Mouse (Mus musculus): ENCODE results near the gene Gsdme. TPM values are rescaled to one million over a fixed set of nuclear protein-coding genes. Genes with fewer than 3 reads are reported as not detected.

The Gsdme gene
- polyA plus RNA-seq, 1 experiment from 2014 or later = 32.4 TPM

DNA sequence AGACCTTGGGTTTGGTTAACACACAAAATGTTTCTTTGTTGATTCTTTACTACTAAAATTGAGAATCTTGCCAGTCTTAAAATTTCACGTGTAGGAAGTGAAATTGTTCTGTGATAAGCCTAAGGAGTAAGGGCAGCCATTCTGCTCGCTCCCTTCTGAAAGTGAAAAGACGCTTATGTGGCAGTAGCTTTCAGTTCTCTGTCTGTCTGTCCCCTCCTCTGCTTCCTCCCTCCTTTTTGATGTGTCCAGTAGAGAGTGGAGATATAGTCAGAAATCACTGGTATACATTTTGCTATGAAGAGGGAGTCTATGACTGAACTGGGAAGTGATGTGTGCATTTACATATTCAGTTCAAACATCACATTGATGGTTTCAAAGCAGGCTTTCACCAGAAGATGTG lies 70.8 kb downstream of the Gsdme start:
- WGBS (ENCODE audit: insufficient replicate concordance) = 73% methylated on average over 3 of the region's 3 CpGs
- no peak overlapping the region for H3K4me3 ChIP-seq (ENCODE audit: low read depth, low read length)
- H3K9ac ChIP-seq (ENCODE audit: low read depth, low read length) = no peak overlapping the region
- peaks cover 11% of the 10 kb centered on the region for H3K4me1 ChIP-seq (ENCODE audit: control insufficient read depth, insufficient read depth, low read length)
- no peak for ATAC-seq (replicated peaks; ENCODE audit: insufficient number of reproducible peaks, low FRiP score, low TSS enrichment)
- no peaks in the 10 kb centered on the region for H3K9me3 ChIP-seq (replicated peaks; ENCODE audit: control insufficient read depth, low read length)
- H3K27ac ChIP-seq (ENCODE audit: low read depth, low read length) = no peak overlapping the region
- H3K36me3 ChIP-seq (ENCODE audit: control insufficient read depth, insufficient read depth, low read length) = peaks cover 3% of the 10 kb centered on the region; the same call in 1 of the 2 replicates
- H3K27me3 ChIP-seq (ENCODE audit: control insufficient read depth, insufficient read depth, low read length) = no peaks in the 10 kb centered on the region
- no peak overlapping the region for H3K4me2 ChIP-seq

DNA sequence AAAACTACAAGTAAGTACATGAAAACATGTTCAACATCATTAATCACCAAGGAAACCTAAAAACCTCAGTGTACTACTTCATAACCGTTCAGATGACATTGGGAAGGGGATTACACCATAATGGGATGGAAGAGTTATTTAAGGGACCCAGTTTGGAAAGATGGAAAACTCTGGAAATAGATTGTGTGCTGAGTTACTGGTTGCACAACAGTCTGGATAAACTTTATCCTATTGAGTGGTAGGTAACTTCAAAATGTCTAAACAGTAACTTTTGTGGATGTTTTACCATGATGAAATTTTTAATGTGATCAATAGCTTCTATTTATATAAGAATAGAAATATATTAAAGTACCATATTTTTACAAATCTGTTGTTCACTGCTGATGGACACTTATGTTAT lies 71.5 kb downstream of the Gsdme start:
- Histone ChIP-seq H3K36me3 (ENCODE audit: control insufficient read depth, insufficient read depth, low read length) (0 out of 2 replicates have a peak, but pooled peaks cover 3% of the 10 kb centered on the region), H3K4me2 (no peak overlapping the region), H3K27ac (ENCODE audit: low read depth, low read length) (no peak overlapping the region), H3K4me3 (ENCODE audit: low read depth, low read length) (no peak overlapping the region), H3K9ac (ENCODE audit: low read depth, low read length) (no peak overlapping the region), H3K27me3 (ENCODE audit: control insufficient read depth, insufficient read depth, low read length) (no peaks in the 10 kb centered on the region), H3K9me3 (replicated peaks; ENCODE audit: control insufficient read depth, low read length) (no peaks in the 10 kb centered on the region), H3K4me1 (ENCODE audit: control insufficient read depth, insufficient read depth, low read length) (peaks cover 11% of the 10 kb centered on the region)
- 90% methylated on average over 1 of the region's 1 CpGs for WGBS (ENCODE audit: insufficient replicate concordance)
- ATAC-seq (replicated peaks; ENCODE audit: insufficient number of reproducible peaks, low FRiP score, low TSS enrichment) = no peak

DNA sequence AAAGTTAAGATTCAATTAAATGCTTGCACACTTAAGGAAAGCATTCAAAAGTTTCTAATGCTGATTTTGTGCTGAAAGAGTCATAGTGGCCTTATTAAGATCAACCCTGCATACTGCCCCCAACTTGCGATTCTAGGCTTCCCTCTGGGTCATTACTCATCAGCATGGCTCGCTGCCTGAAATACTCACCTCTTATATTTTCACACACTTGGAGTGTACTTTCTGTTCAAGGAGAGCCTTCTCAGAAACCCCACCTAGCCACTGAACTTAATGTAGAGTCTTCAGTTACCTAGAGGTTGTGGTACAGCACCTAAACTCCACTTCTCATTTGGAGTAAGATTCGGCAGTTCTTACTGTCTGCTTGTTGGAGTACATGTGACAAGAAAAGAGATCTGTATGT lies 72.1 kb downstream of the Gsdme start:
- Histone ChIP-seq H3K4me2 (no peak overlapping the region), H3K4me1 (ENCODE audit: control insufficient read depth, insufficient read depth, low read length) (peaks cover 11% of the 10 kb centered on the region), H3K9me3 (replicated peaks; ENCODE audit: control insufficient read depth, low read length) (no peaks in the 10 kb centered on the region), H3K27ac (ENCODE audit: low read depth, low read length) (no peak overlapping the region), H3K36me3 (ENCODE audit: control insufficient read depth, insufficient read depth, low read length) (0 out of 2 replicates have a peak, but pooled peaks cover 3% of the 10 kb centered on the region), H3K9ac (ENCODE audit: low read depth, low read length) (no peak overlapping the region), H3K27me3 (ENCODE audit: control insufficient read depth, insufficient read depth, low read length) (no peaks in the 10 kb centered on the region), H3K4me3 (ENCODE audit: low read depth, low read length) (no peak overlapping the region)
- ATAC-seq (replicated peaks; ENCODE audit: insufficient number of reproducible peaks, low FRiP score, low TSS enrichment) = no peak
- 91% methylated on average over 3 of the region's 3 CpGs for WGBS (ENCODE audit: insufficient replicate concordance)

DNA sequence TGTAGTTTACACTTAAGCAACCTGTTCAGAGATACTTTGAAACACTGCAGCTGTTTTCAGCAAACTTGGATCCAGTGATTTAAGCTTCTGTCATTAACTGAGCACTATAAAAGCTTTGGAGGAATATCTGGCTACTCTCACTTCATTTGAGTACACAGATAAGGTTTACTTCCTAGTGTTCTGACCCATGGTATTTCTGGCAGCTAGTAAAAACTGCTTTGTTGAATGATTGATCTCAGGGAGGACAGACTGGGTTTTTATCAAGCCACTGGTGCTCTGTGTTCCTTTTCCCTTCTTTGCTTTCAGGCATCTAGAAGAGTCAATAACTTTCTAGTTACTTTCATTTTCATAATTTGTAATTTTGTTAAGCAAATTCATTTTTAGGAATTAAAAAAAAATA lies 74.3 kb downstream of the Gsdme start:
- Histone ChIP-seq H3K4me2 (no peak overlapping the region), H3K27ac (ENCODE audit: low read depth, low read length) (0 out of 2 replicates have a peak overlapping the region, but pooled peaks have one; percentile 11), H3K9me3 (replicated peaks; ENCODE audit: control insufficient read depth, low read length) (no peaks in the 10 kb centered on the region), H3K9ac (ENCODE audit: low read depth, low read length) (no peak overlapping the region), H3K27me3 (ENCODE audit: control insufficient read depth, insufficient read depth, low read length) (no peaks in the 10 kb centered on the region), H3K4me1 (ENCODE audit: control insufficient read depth, insufficient read depth, low read length) (peaks cover 11% of the 10 kb centered on the region), H3K4me3 (ENCODE audit: low read depth, low read length) (no peak overlapping the region), H3K36me3 (ENCODE audit: control insufficient read depth, insufficient read depth, low read length) (0 out of 2 replicates have a peak, but pooled peaks cover 6% of the 10 kb centered on the region)
- no peak for ATAC-seq (replicated peaks; ENCODE audit: insufficient number of reproducible peaks, low FRiP score, low TSS enrichment)

DNA sequence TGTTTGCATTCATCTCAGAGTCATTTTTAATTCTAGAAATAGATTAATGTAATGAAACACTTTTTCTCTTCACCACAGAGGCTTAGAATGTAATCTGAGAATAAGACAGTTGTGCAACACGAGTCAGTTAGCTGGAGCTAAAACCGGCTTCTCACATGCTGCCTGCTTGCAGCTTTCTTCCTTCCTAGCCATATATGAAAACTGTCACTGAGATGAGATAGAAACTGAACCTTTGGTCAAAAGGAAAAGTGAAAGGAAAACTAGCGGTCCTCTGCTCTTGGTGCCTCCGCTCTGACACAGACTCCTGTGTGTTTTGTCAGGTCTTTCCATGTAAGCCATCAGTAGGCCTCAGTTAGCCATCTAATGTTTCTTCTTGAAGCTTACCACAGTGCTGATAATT lies 75.7 kb downstream of the Gsdme start:
- Histone ChIP-seq H3K9me3 (replicated peaks; ENCODE audit: control insufficient read depth, low read length) (no peaks in the 10 kb centered on the region), H3K36me3 (ENCODE audit: control insufficient read depth, insufficient read depth, low read length) (0 out of 2 replicates have a peak, but pooled peaks cover 6% of the 10 kb centered on the region), H3K9ac (ENCODE audit: low read depth, low read length) (no peak overlapping the region), H3K4me3 (ENCODE audit: low read depth, low read length) (no peak overlapping the region), H3K4me2 (peak overlapping the region; percentile 31), H3K27ac (ENCODE audit: low read depth, low read length) (peak overlapping the region; percentile 51), H3K27me3 (ENCODE audit: control insufficient read depth, insufficient read depth, low read length) (no peaks in the 10 kb centered on the region), H3K4me1 (ENCODE audit: control insufficient read depth, insufficient read depth, low read length) (peaks cover 11% of the 10 kb centered on the region)
- no peak for ATAC-seq (replicated peaks; ENCODE audit: insufficient number of reproducible peaks, low FRiP score, low TSS enrichment)
- 70% methylated on average over 4 of the region's 4 CpGs for WGBS (ENCODE audit: insufficient replicate concordance)

DNA sequence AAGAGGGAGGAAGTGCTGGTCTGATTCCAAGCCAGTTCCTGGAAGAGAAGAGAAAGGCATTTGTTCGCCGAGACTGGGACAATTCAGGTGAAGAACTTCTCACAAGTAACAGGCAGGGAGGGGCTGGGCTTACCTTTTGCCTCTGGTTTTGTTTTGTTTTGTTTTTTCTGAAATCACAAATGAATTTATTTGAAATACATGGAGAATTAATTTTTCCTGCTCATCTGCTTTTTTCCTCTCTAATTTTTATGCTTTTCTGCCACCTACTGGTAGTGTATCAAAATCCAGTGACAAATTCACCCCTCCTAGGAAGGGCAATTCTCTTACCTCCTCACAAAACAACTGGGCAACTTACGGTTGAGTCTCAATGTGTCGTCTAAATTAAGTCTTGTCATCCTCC lies 83.5 kb downstream of the Gsdme start:
- no peak overlapping the region for H3K9ac ChIP-seq (ENCODE audit: low read depth, low read length)

DNA sequence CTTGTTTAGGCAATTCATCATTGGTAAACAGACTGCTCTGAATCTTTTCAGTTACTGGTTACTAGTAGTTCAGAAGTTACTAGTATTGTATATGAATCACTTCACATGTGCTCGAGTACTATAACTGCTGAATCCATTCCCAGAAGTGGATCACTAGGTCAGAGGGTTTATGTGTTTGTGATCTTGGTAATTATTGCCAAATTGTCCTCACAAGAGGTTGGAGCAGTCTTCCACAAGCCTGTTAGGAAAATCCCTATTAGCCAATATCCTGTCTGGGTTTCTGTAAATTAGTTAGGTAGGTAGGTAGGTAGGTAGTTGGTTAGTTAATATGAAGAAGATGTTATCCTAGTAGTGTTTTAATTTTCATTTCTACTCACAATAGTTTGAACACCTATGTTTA lies 87.9 kb downstream of the Gsdme start:
- no peaks in the 10 kb centered on the region for H3K27me3 ChIP-seq (ENCODE audit: control insufficient read depth, insufficient read depth, low read length)
- H3K9ac ChIP-seq (ENCODE audit: low read depth, low read length) = no peak overlapping the region
- no peaks in the 10 kb centered on the region for H3K9me3 ChIP-seq (replicated peaks; ENCODE audit: control insufficient read depth, low read length)
- no peak overlapping the region for H3K4me2 ChIP-seq
- H3K4me3 ChIP-seq (ENCODE audit: low read depth, low read length) = no peak overlapping the region
- H3K36me3 ChIP-seq (ENCODE audit: control insufficient read depth, insufficient read depth, low read length) = 0 out of 2 replicates have a peak, but pooled peaks cover 3% of the 10 kb centered on the region
- ATAC-seq (replicated peaks; ENCODE audit: insufficient number of reproducible peaks, low FRiP score, low TSS enrichment) = no peak
- 98% methylated on average over 1 of the region's 1 CpGs for WGBS (ENCODE audit: insufficient replicate concordance)
- H3K27ac ChIP-seq (ENCODE audit: low read depth, low read length) = no peak overlapping the region
- H3K4me1 ChIP-seq (ENCODE audit: control insufficient read depth, insufficient read depth, low read length) = no peaks in the 10 kb centered on the region

More for the DNA sequence above, 83.5 kb downstream of the Gsdme start:
- Histone ChIP-seq H3K9me3 (replicated peaks; ENCODE audit: control insufficient read depth, low read length) (no peaks in the 10 kb centered on the region), H3K27me3 (ENCODE audit: control insufficient read depth, insufficient read depth, low read length) (no peaks in the 10 kb centered on the region), H3K4me2 (no peak overlapping the region), H3K4me1 (ENCODE audit: control insufficient read depth, insufficient read depth, low read length) (no peaks in the 10 kb centered on the region), H3K4me3 (ENCODE audit: low read depth, low read length) (no peak overlapping the region), H3K27ac (ENCODE audit: low read depth, low read length) (no peak overlapping the region), H3K36me3 (ENCODE audit: control insufficient read depth, insufficient read depth, low read length) (no peaks in the 10 kb centered on the region; the same call in 1 of the 2 replicates)
- ATAC-seq (replicated peaks; ENCODE audit: insufficient number of reproducible peaks, low FRiP score, low TSS enrichment) = no peak
- 76% methylated on average over 4 of the region's 4 CpGs for WGBS (ENCODE audit: insufficient replicate concordance)

DNA sequence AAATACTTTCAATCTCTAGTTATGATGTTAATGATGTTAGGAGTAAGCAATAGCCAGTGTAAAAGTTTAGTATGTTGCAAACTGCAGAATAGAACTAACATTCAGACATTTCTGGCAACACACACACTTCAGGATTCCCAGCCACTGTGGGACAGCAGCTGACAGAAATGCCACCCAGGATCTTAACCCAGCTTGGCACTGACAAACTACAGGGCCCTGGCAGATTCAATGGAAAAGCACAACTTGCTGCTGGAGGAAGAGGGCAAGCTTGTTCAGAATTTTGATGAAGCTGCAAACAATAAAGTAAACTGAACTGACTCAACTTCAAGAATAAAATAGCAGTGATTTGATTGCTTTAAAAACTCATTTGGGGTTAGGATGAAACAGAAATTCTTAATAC lies 93.9 kb downstream of the Gsdme start:
- no peaks in the 10 kb centered on the region for H3K9me3 ChIP-seq (replicated peaks; ENCODE audit: control insufficient read depth, low read length)
- no peaks in the 10 kb centered on the region for H3K4me1 ChIP-seq (ENCODE audit: control insufficient read depth, insufficient read depth, low read length)
- ATAC-seq (replicated peaks; ENCODE audit: insufficient number of reproducible peaks, low FRiP score, low TSS enrichment) = no peak
- no peak overlapping the region for H3K4me2 ChIP-seq
- no peak overlapping the region for H3K27ac ChIP-seq (ENCODE audit: low read depth, low read length)
- H3K9ac ChIP-seq (ENCODE audit: low read depth, low read length) = no peak overlapping the region
- H3K4me3 ChIP-seq (ENCODE audit: low read depth, low read length) = no peak overlapping the region
- H3K36me3 ChIP-seq (ENCODE audit: control insufficient read depth, insufficient read depth, low read length) = peaks cover 3% of the 10 kb centered on the region; the same call in 1 of the 2 replicates
- H3K27me3 ChIP-seq (ENCODE audit: control insufficient read depth, insufficient read depth, low read length) = no peaks in the 10 kb centered on the region

DNA sequence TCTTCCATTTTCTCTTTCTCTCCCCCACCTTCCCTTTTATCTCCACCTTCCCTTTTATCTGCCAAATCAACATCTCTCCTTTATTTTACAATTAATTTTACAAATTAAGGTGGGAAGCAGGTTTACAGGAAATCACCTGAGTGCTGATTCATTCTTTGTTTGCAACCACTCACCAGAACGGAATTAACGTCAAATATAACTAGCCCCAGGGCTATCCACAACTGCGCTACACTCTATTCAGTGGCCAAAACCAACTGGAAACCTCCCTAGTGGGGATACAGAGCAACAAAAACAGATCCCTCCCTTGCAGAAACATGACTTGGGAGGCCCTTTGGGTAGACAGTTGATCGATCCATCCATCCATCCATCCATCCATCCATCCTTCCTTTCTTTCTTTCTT lies 94.8 kb downstream of the Gsdme start:
- Histone ChIP-seq H3K4me2 (no peak overlapping the region), H3K36me3 (ENCODE audit: control insufficient read depth, insufficient read depth, low read length) (peaks cover 3% of the 10 kb centered on the region; the same call in 1 of the 2 replicates), H3K27me3 (ENCODE audit: control insufficient read depth, insufficient read depth, low read length) (no peaks in the 10 kb centered on the region), H3K27ac (ENCODE audit: low read depth, low read length) (no peak overlapping the region), H3K9ac (ENCODE audit: low read depth, low read length) (no peak overlapping the region), H3K4me3 (ENCODE audit: low read depth, low read length) (no peak overlapping the region), H3K9me3 (replicated peaks; ENCODE audit: control insufficient read depth, low read length) (no peaks in the 10 kb centered on the region), H3K4me1 (ENCODE audit: control insufficient read depth, insufficient read depth, low read length) (no peaks in the 10 kb centered on the region)
- WGBS (ENCODE audit: insufficient replicate concordance) = 92% methylated on average over 4 of the region's 4 CpGs
- ATAC-seq (replicated peaks; ENCODE audit: insufficient number of reproducible peaks, low FRiP score, low TSS enrichment) = no peak
